ENCODE assay signal across 14 mouse cellular contexts in the genomic region with DNA sequence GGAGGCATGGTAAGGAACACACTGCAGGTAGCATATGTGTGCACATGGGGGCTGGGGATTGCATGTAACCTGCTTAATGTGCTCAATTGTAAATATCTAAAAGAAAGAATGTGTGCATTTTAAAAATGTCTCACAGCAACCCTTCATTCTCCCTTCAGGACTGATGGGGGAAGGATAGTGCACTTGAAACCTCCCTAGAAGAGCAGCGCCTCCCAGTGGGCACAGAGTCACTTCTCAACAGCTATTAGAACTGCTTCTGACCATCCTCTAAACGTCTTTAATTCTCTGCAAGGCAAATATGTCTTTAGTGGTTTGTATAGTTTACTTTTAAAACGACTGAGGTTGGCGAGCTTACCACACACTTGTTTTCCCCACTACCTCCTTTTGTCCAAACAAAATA.
DNase-seq lines count a peak whose midpoint lies in the region; ATAC-seq and TF ChIP-seq lines count a peak whose summit lies in the region.
"Had no signal": no experiment of that assay in that cellular context is flagged by ENCODE, and none has a peak within 500 bp of the region (broad histone marks: within the 10 kb centered on the region; RNA-seq: fewer than 3 reads in every experiment).

No protein-coding gene starts in this region.

- no peaks in the 10 kb centered on the region for H3K27me3 ChIP-seq in intestine, postnatal 0 days (replicated peaks; ENCODE audit: control insufficient read depth, insufficient read depth, low read length)
- no peaks in the 10 kb centered on the region for H3K27me3 ChIP-seq in intestine, embryonic 15.5 days (replicated peaks)
- no peaks in the 10 kb centered on the region for H3K27me3 ChIP-seq in midbrain, postnatal 0 days (ENCODE audit: insufficient read depth, low read length)
- H3K27me3 ChIP-seq in midbrain, embryonic 10.5 days (ENCODE audit: low read depth, poor library complexity, severe bottlenecking): no peaks in the 10 kb centered on the region
- H3K27me3 ChIP-seq: limb, embryonic 12.5 days; stomach, embryonic 15.5 days had no signal

- no peak overlapping the region for H3K9ac ChIP-seq in intestine, postnatal 0 days (ENCODE audit: low read depth, low read length)
- H3K9ac ChIP-seq in intestine, embryonic 15.5 days: no peak overlapping the region
- H3K9ac ChIP-seq in midbrain, postnatal 0 days (replicated peaks; ENCODE audit: low read length, poor library complexity, severe bottlenecking): no peak overlapping the region
- H3K9ac ChIP-seq: limb, embryonic 12.5 days; stomach, embryonic 15.5 days had no signal

- no peak overlapping the region for H3K27ac ChIP-seq in intestine, postnatal 0 days (ENCODE audit: low read depth, low read length)
- H3K27ac ChIP-seq in intestine, embryonic 15.5 days: no peak overlapping the region
- no peak overlapping the region for H3K27ac ChIP-seq in midbrain, postnatal 0 days (ENCODE audit: low read depth, low read length)
- H3K27ac ChIP-seq in midbrain, embryonic 10.5 days (replicated peaks): no peak overlapping the region
- H3K27ac ChIP-seq: forebrain, embryonic 10.5 days; limb, embryonic 12.5 days; macrophage; stomach, embryonic 15.5 days had no signal

- H3K9me3 ChIP-seq in intestine, postnatal 0 days (ENCODE audit: control insufficient read depth): no peaks in the 10 kb centered on the region
- no peaks in the 10 kb centered on the region for H3K9me3 ChIP-seq in intestine, embryonic 15.5 days
- H3K9me3 ChIP-seq in midbrain, postnatal 0 days (ENCODE audit: low read length): no peaks in the 10 kb centered on the region
- no peaks in the 10 kb centered on the region for H3K9me3 ChIP-seq in midbrain, embryonic 10.5 days (replicated peaks)
- H3K9me3 ChIP-seq: forebrain, embryonic 10.5 days; limb, embryonic 12.5 days; stomach, embryonic 15.5 days had no signal

- no peak overlapping the region for H3K4me2 ChIP-seq in intestine, postnatal 0 days (replicated peaks; ENCODE audit: low read depth)
- H3K4me2 ChIP-seq in intestine, embryonic 15.5 days (replicated peaks): no peak overlapping the region
- H3K4me2 ChIP-seq in midbrain, postnatal 0 days (ENCODE audit: low read depth, low read length, poor library complexity, severe bottlenecking): no peak overlapping the region
- H3K4me2 ChIP-seq: limb, embryonic 12.5 days; stomach, embryonic 15.5 days had no signal

- 43% methylated on average over 4 of the region's 4 CpGs for WGBS in intestine, postnatal 0 days
- WGBS in intestine, embryonic 15.5 days: 41% methylated on average over 4 of the region's 4 CpGs
- 56% methylated on average over 4 of the region's 4 CpGs for WGBS in midbrain, postnatal 0 days
- WGBS in midbrain, embryonic 10.5 days: 51% methylated on average over 4 of the region's 4 CpGs

- no peak overlapping the region for H3K4me3 ChIP-seq in intestine, postnatal 0 days (ENCODE audit: low read depth, low read length)
- no peak overlapping the region for H3K4me3 ChIP-seq in intestine, embryonic 15.5 days (replicated peaks)
- no peak overlapping the region for H3K4me3 ChIP-seq in midbrain, postnatal 0 days (ENCODE audit: low read depth, low read length)
- no peak overlapping the region for H3K4me3 ChIP-seq in midbrain, embryonic 10.5 days
- H3K4me3 ChIP-seq: forebrain, embryonic 10.5 days; limb, embryonic 12.5 days; stomach, embryonic 15.5 days had no signal

- DNase-seq in cerebellum, postnatal 25 days: peak; percentile 18 to 38
- no peak for DNase-seq in cerebellum, adult 11-12 months
- DNase-seq in midbrain, postnatal 0 days (ENCODE audit: low spot score): no peak
- DNase-seq in midbrain, embryonic 10.5 days (ENCODE audit: low spot score): no peak
- DNase-seq in c-Kit-positive CD71-positive TER-119-negative erythroid progenitor cells, embryonic 14.5 days (ENCODE audit: low read depth): peak; percentile 2
- DNase-seq in testis, postnatal 14 days (ENCODE audit: low spot score): no peak
- DNase-seq: kidney, adult 8-10 months; right cerebral cortex, postnatal 4 days had no signal

- ATAC-seq in intestine, postnatal 0 days: no peak
- ATAC-seq in intestine, embryonic 15.5 days: no peak
- ATAC-seq in midbrain, postnatal 0 days (ENCODE audit: low FRiP score): no peak

- peak; percentile 37; the same call in 1 of the 2 replicates for TF ChIP-seq CTCF in intestine, postnatal 0 days (IDR thresholded peaks at IDR 0.05; ENCODE audit: low read depth)
- TF ChIP-seq CTCF in midbrain, postnatal 0 days (IDR thresholded peaks at IDR 0.05): peak; percentile 39; the same call in 1 of the 2 replicates

- no peaks in the 10 kb centered on the region for H3K4me1 ChIP-seq in intestine, postnatal 0 days (replicated peaks; ENCODE audit: control insufficient read depth, insufficient read depth, low read length)
- H3K4me1 ChIP-seq in intestine, embryonic 15.5 days (replicated peaks): no peaks in the 10 kb centered on the region
- H3K4me1 ChIP-seq in midbrain, postnatal 0 days (ENCODE audit: insufficient read depth, low read length): no peaks in the 10 kb centered on the region
- no peaks in the 10 kb centered on the region for H3K4me1 ChIP-seq in midbrain, embryonic 10.5 days
- H3K4me1 ChIP-seq: forebrain, embryonic 10.5 days; limb, embryonic 12.5 days; stomach, embryonic 15.5 days had no signal

- no peaks in the 10 kb centered on the region for H3K36me3 ChIP-seq in intestine, postnatal 0 days (ENCODE audit: control insufficient read depth, insufficient read depth)
- no peaks in the 10 kb centered on the region for H3K36me3 ChIP-seq in intestine, embryonic 15.5 days
- H3K36me3 ChIP-seq in midbrain, postnatal 0 days (ENCODE audit: insufficient read depth, low read length): no peaks in the 10 kb centered on the region
- H3K36me3 ChIP-seq in midbrain, embryonic 10.5 days: no peaks in the 10 kb centered on the region
- H3K36me3 ChIP-seq: forebrain, embryonic 10.5 days; limb, embryonic 12.5 days; stomach, embryonic 15.5 days had no signal

Comparison
In these comparisons a context has a peak if more than half of its experiments do, and no peak if none do; other contexts are left out.
1. DNase-seq: peak in cerebellum, postnatal 25 days (2 of 2) and c-Kit-positive CD71-positive TER-119-negative erythroid progenitor cells, embryonic 14.5 days (single experiment); none in cerebellum, adult 11-12 months (single experiment), midbrain, postnatal 0 days (single experiment), midbrain, embryonic 10.5 days (single experiment) and testis, postnatal 14 days (single experiment).